Mouse (Mus musculus): ENCODE measurements around the gene Shroom4. TPM values are rescaled to one million over a fixed set of nuclear protein-coding genes. Genes with fewer than 3 reads are reported as not detected.

Gene Shroom4
- polyA plus RNA-seq, 1 experiment, result not detected

GRCm38 (mm10) chrX:6475177-6475576, 75.5 kb downstream of the Shroom4 start:
- no peaks in the 10 kb centered on the region for H3K9me3 ChIP-seq (ENCODE audit: control insufficient read depth, low read length)

GRCm38 (mm10) chrX:6482268-6482667, 82.6 kb downstream of the Shroom4 start:
- no peaks in the 10 kb centered on the region for H3K27me3 ChIP-seq (ENCODE audit: control insufficient read depth)
- H3K36me3 ChIP-seq (ENCODE audit: control insufficient read depth), result no peaks in the 10 kb centered on the region
- no peak overlapping the region for H3K4me3 ChIP-seq (replicated peaks)
- TF ChIP-seq TAL1 (IDR thresholded peaks at IDR 0.05; ENCODE audit: low read length) (no peak), GATA1 (IDR thresholded peaks at IDR 0.05; ENCODE audit: low read length) (no peak)
- no peaks in the 10 kb centered on the region for H3K4me1 ChIP-seq (ENCODE audit: control insufficient read depth)
- no peaks in the 10 kb centered on the region for H3K9me3 ChIP-seq (ENCODE audit: control insufficient read depth, low read length)

More at GRCm38 (mm10) chrX:6475177-6475576, 75.5 kb downstream of the Shroom4 start:
- H3K36me3 ChIP-seq (ENCODE audit: control insufficient read depth), result no peaks in the 10 kb centered on the region
- no peak overlapping the region for H3K4me3 ChIP-seq (replicated peaks)
- TF ChIP-seq TAL1 (IDR thresholded peaks at IDR 0.05; ENCODE audit: low read length), result no peak
- no peaks in the 10 kb centered on the region for H3K27me3 ChIP-seq (ENCODE audit: control insufficient read depth)
- no peaks in the 10 kb centered on the region for H3K4me1 ChIP-seq (ENCODE audit: control insufficient read depth)

DNA sequence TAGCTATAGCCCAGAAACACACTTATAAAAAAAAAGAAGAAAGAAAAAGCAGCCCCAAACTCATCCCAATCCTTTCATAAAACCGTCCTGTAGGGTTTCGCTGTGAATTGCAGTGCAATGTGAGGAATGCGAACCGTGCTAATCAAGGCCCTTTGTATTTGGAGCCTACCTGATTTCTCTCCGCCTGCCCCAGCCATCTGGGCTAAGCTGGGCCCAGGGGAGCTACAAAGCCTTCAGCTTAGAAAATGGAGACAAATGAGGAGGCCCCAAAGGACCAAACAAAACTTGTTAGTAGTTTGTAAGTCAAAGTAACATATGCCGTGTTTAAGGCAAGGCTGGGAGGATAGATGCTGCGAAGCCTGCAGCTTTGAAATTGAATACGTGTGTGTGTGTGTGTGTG, 84.2 kb downstream of the Shroom4 start:
- no peaks in the 10 kb centered on the region for H3K27me3 ChIP-seq (ENCODE audit: control insufficient read depth)
- no peaks in the 10 kb centered on the region for H3K36me3 ChIP-seq (ENCODE audit: control insufficient read depth)
- H3K4me3 ChIP-seq (replicated peaks), result no peak overlapping the region
- no peak for TF ChIP-seq GATA1 (IDR thresholded peaks at IDR 0.05; ENCODE audit: low read length)
- TF ChIP-seq TAL1 (IDR thresholded peaks at IDR 0.05; ENCODE audit: low read length), result no peak
- H3K4me1 ChIP-seq (ENCODE audit: control insufficient read depth), result no peaks in the 10 kb centered on the region
- no peaks in the 10 kb centered on the region for H3K9me3 ChIP-seq (ENCODE audit: control insufficient read depth, low read length)

DNA sequence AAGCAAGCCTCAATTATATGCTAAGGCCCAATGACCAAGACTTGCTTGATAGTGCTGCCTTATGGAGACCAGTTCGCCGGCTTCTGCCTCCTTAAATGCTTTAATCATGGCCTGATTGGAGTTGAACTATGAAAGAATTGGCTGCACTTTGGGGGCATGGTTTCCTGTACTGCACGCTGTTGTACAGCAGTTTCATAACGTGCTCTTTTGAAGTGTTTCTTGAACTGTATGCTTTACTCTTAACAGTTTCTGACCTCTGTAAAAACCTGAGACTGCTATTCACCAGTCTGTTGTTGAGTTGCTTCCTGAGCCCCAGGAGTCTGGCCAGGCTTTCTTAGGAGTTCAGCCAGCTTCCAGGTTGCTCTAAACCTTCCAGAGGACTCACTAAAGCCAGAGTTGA, 90.8 kb downstream of the Shroom4 start:
- TF ChIP-seq GATA1 (IDR thresholded peaks at IDR 0.05; ENCODE audit: low read length) (no peak), TAL1 (IDR thresholded peaks at IDR 0.05; ENCODE audit: low read length) (no peak)

GRCm38 (mm10) chrX:6495456-6495855, 95.8 kb downstream of the Shroom4 start:
- no peaks in the 10 kb centered on the region for H3K9me3 ChIP-seq (ENCODE audit: control insufficient read depth, low read length)
- no peaks in the 10 kb centered on the region for H3K27me3 ChIP-seq (ENCODE audit: control insufficient read depth)
- no peaks in the 10 kb centered on the region for H3K36me3 ChIP-seq (ENCODE audit: control insufficient read depth)
- H3K4me1 ChIP-seq (ENCODE audit: control insufficient read depth), result no peaks in the 10 kb centered on the region
- H3K4me3 ChIP-seq (replicated peaks), result no peak overlapping the region
- TF ChIP-seq GATA1 (IDR thresholded peaks at IDR 0.05; ENCODE audit: low read length), result no peak
- TF ChIP-seq TAL1 (IDR thresholded peaks at IDR 0.05; ENCODE audit: low read length), result no peak

More for the DNA sequence above, 90.8 kb downstream of the Shroom4 start:
- H3K9me3 ChIP-seq (ENCODE audit: control insufficient read depth, low read length), result no peaks in the 10 kb centered on the region
- H3K4me1 ChIP-seq (ENCODE audit: control insufficient read depth), result no peaks in the 10 kb centered on the region
- H3K27me3 ChIP-seq (ENCODE audit: control insufficient read depth), result no peaks in the 10 kb centered on the region
- H3K4me3 ChIP-seq (replicated peaks), result no peak overlapping the region
- no peaks in the 10 kb centered on the region for H3K36me3 ChIP-seq (ENCODE audit: control insufficient read depth)

GRCm38 (mm10) chrX:6496374-6496773, 96.7 kb downstream of the Shroom4 start:
- no peaks in the 10 kb centered on the region for H3K4me1 ChIP-seq (ENCODE audit: control insufficient read depth)
- H3K27me3 ChIP-seq (ENCODE audit: control insufficient read depth), result no peaks in the 10 kb centered on the region
- no peaks in the 10 kb centered on the region for H3K36me3 ChIP-seq (ENCODE audit: control insufficient read depth)
- H3K9me3 ChIP-seq (ENCODE audit: control insufficient read depth, low read length), result no peaks in the 10 kb centered on the region
- no peak for TF ChIP-seq GATA1 (IDR thresholded peaks at IDR 0.05; ENCODE audit: low read length)
- TF ChIP-seq TAL1 (IDR thresholded peaks at IDR 0.05; ENCODE audit: low read length), result no peak
- H3K4me3 ChIP-seq (replicated peaks), result no peak overlapping the region

DNA sequence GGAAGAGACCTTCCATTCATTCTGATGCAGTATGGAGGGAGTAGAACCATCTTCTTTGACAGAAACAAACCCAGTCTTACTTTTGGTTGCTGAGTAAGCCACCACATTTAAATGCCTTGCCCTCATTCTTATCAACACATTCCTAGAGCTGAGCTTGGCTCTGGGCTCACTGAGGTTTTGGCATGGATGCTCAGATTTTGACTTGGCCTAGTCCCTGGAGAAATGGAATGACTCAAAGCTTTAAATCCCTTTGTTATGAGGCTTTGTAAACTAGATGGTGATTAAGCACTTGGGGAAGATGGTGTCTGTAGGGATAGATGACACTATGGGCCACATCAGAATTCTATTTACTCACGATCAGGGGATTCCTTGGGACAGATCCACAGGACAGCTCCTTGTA, 102.2 kb downstream of the Shroom4 start:
- no peaks in the 10 kb centered on the region for H3K36me3 ChIP-seq (ENCODE audit: control insufficient read depth)
- no peaks in the 10 kb centered on the region for H3K9me3 ChIP-seq (ENCODE audit: control insufficient read depth, low read length)
- no peak overlapping the region for H3K4me3 ChIP-seq (replicated peaks)
- TF ChIP-seq TAL1 (IDR thresholded peaks at IDR 0.05; ENCODE audit: low read length), result no peak
- TF ChIP-seq GATA1 (IDR thresholded peaks at IDR 0.05; ENCODE audit: low read length), result no peak
- no peaks in the 10 kb centered on the region for H3K27me3 ChIP-seq (ENCODE audit: control insufficient read depth)
- no peaks in the 10 kb centered on the region for H3K4me1 ChIP-seq (ENCODE audit: control insufficient read depth)

DNA sequence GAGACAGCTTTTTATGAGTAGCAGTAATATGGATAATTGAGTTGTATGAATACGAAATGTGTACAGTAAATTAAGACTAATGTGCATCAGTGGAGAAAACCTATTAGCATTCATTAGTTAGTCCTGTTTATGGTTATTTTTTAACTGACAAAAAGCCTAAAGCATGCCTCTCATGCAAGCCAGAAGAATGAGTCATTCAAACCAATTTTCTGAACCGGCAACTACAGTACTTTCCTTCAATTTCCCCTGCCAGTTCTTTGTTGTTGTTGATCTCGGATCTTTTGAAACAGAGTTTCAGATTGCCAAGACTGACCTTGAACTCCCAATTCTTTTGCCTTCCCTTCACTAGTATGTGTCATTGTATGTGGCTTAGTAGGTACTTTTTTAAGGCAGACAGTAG, 117.6 kb downstream of the Shroom4 start:
- Histone ChIP-seq H3K4me1 (ENCODE audit: control insufficient read depth) (no peaks in the 10 kb centered on the region), H3K9me3 (ENCODE audit: control insufficient read depth, low read length) (no peaks in the 10 kb centered on the region), H3K27me3 (ENCODE audit: control insufficient read depth) (no peaks in the 10 kb centered on the region), H3K4me3 (replicated peaks) (no peak overlapping the region), H3K36me3 (ENCODE audit: control insufficient read depth) (no peaks in the 10 kb centered on the region)
- TF ChIP-seq TAL1 (IDR thresholded peaks at IDR 0.05; ENCODE audit: low read length) (no peak), GATA1 (IDR thresholded peaks at IDR 0.05; ENCODE audit: low read length) (no peak)

- Histone ChIP-seq H3K9me3 (ENCODE audit: control insufficient read depth, low read length) (no peaks in the 10 kb centered on the region), H3K27me3 (ENCODE audit: control insufficient read depth) (no peaks in the 10 kb centered on the region), H3K4me1 (ENCODE audit: control insufficient read depth) (no peaks in the 10 kb centered on the region), H3K4me3 (replicated peaks) (no peak overlapping the region), H3K36me3 (ENCODE audit: control insufficient read depth) (no peaks in the 10 kb centered on the region)
- TF ChIP-seq GATA1 (IDR thresholded peaks at IDR 0.05; ENCODE audit: low read length), result no peak
- TF ChIP-seq TAL1 (IDR thresholded peaks at IDR 0.05; ENCODE audit: low read length), result no peak
These were observed 118.8 kb downstream of the Shroom4 start for GRCm38 (mm10) chrX:6518421-6518820.

GRCm38 (mm10) chrX:6522935-6523334, 123.3 kb downstream of the Shroom4 start:
- Histone ChIP-seq H3K4me3 (replicated peaks) (no peak overlapping the region), H3K9me3 (ENCODE audit: control insufficient read depth, low read length) (no peaks in the 10 kb centered on the region), H3K27me3 (ENCODE audit: control insufficient read depth) (no peaks in the 10 kb centered on the region), H3K36me3 (ENCODE audit: control insufficient read depth) (no peaks in the 10 kb centered on the region), H3K4me1 (ENCODE audit: control insufficient read depth) (no peaks in the 10 kb centered on the region)
- TF ChIP-seq TAL1 (IDR thresholded peaks at IDR 0.05; ENCODE audit: low read length) (no peak), GATA1 (IDR thresholded peaks at IDR 0.05; ENCODE audit: low read length) (no peak)

All from erythroblast, embryonic 14.5 days (primary cell).